Mouse (Mus musculus) limb, embryonic 11.5 days (tissue): Measurements from ENCODE around the gene Crk. TPM values are rescaled to one million over a fixed set of nuclear protein-coding genes. Genes with fewer than 3 reads are reported as not detected.
"Not testable (repeated sequence)": the region's sequence is repeated elsewhere in the genome, so short reads cannot be mapped to it uniquely, and the experiment has no call there.

ENCODE experiments used
- ATAC-seq: fragments of 200-750 bp; cut with Nextera tagmentation; 2 replicates; pipeline ENCODE4 v1.8.0; 2017; ENCODE audit warnings: low read depth; ENCODE audit not compliant: insufficient number of reproducible peaks, low FRiP score, low TSS enrichment
- DNase-seq: peaks from one replicate; pipeline ENCODE4 v3.0.0-alpha.2; 2015; ENCODE audit warnings: low spot score
- H3K27ac ChIP-seq: fragments of 300-500 bp; sonication (generic); replicated peaks from 2 replicates; pipeline ENCODE4 v1.5.1; 2014; ENCODE audit warnings: low read depth, mild to moderate bottlenecking, low read length
- H3K27me3 ChIP-seq: fragments of 300-500 bp; sonication (generic); 2 replicates; pipeline ENCODE4 v1.6.1; 2014; ENCODE audit warnings: mild to moderate bottlenecking, low read length, mixed read lengths; ENCODE audit not compliant: control insufficient read depth, insufficient read depth
- H3K36me3 ChIP-seq: fragments of 300-500 bp; sonication (generic); 2 replicates; pipeline ENCODE4 v1.6.1; 2014; ENCODE audit warnings: mild to moderate bottlenecking, low read length, moderate library complexity, mixed read lengths; ENCODE audit not compliant: control insufficient read depth, insufficient read depth
- H3K4me1 ChIP-seq: fragments of 300-500 bp; sonication (generic); 2 replicates; pipeline ENCODE4 v1.6.1; 2014; ENCODE audit warnings: low read length, mixed read lengths; ENCODE audit not compliant: control insufficient read depth, insufficient read depth
- H3K4me2 ChIP-seq: fragments of 300-500 bp; sonication (generic); 2 replicates; pipeline ENCODE4 v1.6.1; 2014; ENCODE audit warnings: low read depth, mild to moderate bottlenecking, moderate library complexity; ENCODE audit not compliant: severe bottlenecking
- H3K4me3 ChIP-seq: fragments of 300-500 bp; sonication (generic); 2 replicates; pipeline ENCODE4 v1.5.1; 2014; ENCODE audit warnings: low read depth, low read length
- H3K9ac ChIP-seq: fragments of 300-500 bp; sonication (generic); 2 replicates; pipeline ENCODE4 v1.6.1; 2014; ENCODE audit warnings: mild to moderate bottlenecking, low read length
- H3K9me3 ChIP-seq: fragments of 300-500 bp; sonication (generic); 2 replicates; pipeline ENCODE4 v1.6.1; 2016; ENCODE audit warnings: low read length; ENCODE audit not compliant: control insufficient read depth
- WGBS: fragments of 180-500 bp; shearing (Covaris S2); extraction: QIAGEN DNeasy Blood & Tissue Kit; methylation state at CpG from one replicate; pipeline ENCODE4 v1.1.7; 2014; 5-methylcytosine and 5-hydroxymethylcytosine counted together
- polyA plus RNA-seq: library from polyadenylated mRNA; unstranded; fragments of >200 nt; fragmentation: Nextera tagmentation; extraction: Ambion mirVana; gene quantifications from 2 replicates; pipeline ENCODE4 v1.2.1, GENCODE M21; 2014

Gene Crk
- polyA plus RNA-seq, 1 experiment from 2014 or later: 107 TPM

GRCm38 (mm10) chr11:75689977-75690376 lies 10.9 kb downstream of the Crk start:
- Histone ChIP-seq H3K36me3 (peaks cover 16% of the 10 kb centered on the region), H3K9me3 (no peaks in the 10 kb centered on the region), H3K9ac (no peak overlapping the region), H3K4me3 (no peak overlapping the region), H3K27ac (no peak overlapping the region), H3K4me1 (no peaks in the 10 kb centered on the region), H3K27me3 (no peaks in the 10 kb centered on the region), H3K4me2 (no peak overlapping the region)
- ATAC-seq: no peak
- no peak for DNase-seq
- 86% methylated on average over 1 of the region's 1 CpGs for whole genome bisulfite sequencing

GRCm38 (mm10) chr11:75691047-75691446 lies 12.0 kb downstream of the Crk start:
- no peak overlapping the region for H3K4me3 ChIP-seq
- H3K9me3 ChIP-seq: no peaks in the 10 kb centered on the region
- DNase-seq: no peak
- H3K27me3 ChIP-seq: no peaks in the 10 kb centered on the region
- H3K4me1 ChIP-seq: no peaks in the 10 kb centered on the region
- peaks cover 19% of the 10 kb centered on the region for H3K36me3 ChIP-seq
- ATAC-seq: no peak
- no peak overlapping the region for H3K4me2 ChIP-seq
- no peak overlapping the region for H3K27ac ChIP-seq
- H3K9ac ChIP-seq: no peak overlapping the region

GRCm38 (mm10) chr11:75693570-75693969 lies 14.5 kb downstream of the Crk start:
- H3K9ac ChIP-seq: no peak overlapping the region
- DNase-seq (no peak), ATAC-seq (no peak)
- H3K4me2 ChIP-seq: no peak overlapping the region
- H3K27ac ChIP-seq: no peak overlapping the region
- 94% methylated on average over 5 of the region's 5 CpGs for WGBS
- H3K4me3 ChIP-seq: no peak overlapping the region
- no peaks in the 10 kb centered on the region for H3K27me3 ChIP-seq
- H3K4me1 ChIP-seq: no peaks in the 10 kb centered on the region
- peaks cover 24% of the 10 kb centered on the region for H3K36me3 ChIP-seq
- no peaks in the 10 kb centered on the region for H3K9me3 ChIP-seq

- peaks cover 26% of the 10 kb centered on the region for H3K36me3 ChIP-seq
- not testable (repeated sequence) for H3K4me2 ChIP-seq, H3K27ac ChIP-seq, H3K9me3 ChIP-seq, DNase-seq, H3K27me3 ChIP-seq, H3K9ac ChIP-seq, H3K4me1 ChIP-seq, ATAC-seq, H3K4me3 ChIP-seq
- 94% methylated on average over 3 of the region's 3 CpGs for WGBS
These were observed 18.4 kb downstream of the Crk start for GRCm38 (mm10) chr11:75697464-75697863.

- H3K36me3 ChIP-seq: peaks cover 20% of the 10 kb centered on the region
- H3K27ac ChIP-seq: no peak overlapping the region
- H3K4me3 ChIP-seq: no peak overlapping the region
- no peak overlapping the region for H3K9ac ChIP-seq
- H3K27me3 ChIP-seq: no peaks in the 10 kb centered on the region
- no peak for ATAC-seq
- WGBS: 94% methylated on average over 5 of the region's 5 CpGs
- no peak overlapping the region for H3K4me2 ChIP-seq
- H3K4me1 ChIP-seq: no peaks in the 10 kb centered on the region
- H3K9me3 ChIP-seq: no peaks in the 10 kb centered on the region
- no peak for DNase-seq
These were observed 21.5 kb downstream of the Crk start for GRCm38 (mm10) chr11:75700557-75700956.

- Histone ChIP-seq H3K4me1 (no peaks in the 10 kb centered on the region), H3K27ac (no peak overlapping the region), H3K36me3 (peaks cover 17% of the 10 kb centered on the region), H3K9ac (no peak overlapping the region), H3K27me3 (no peaks in the 10 kb centered on the region), H3K9me3 (no peaks in the 10 kb centered on the region), H3K4me3 (no peak overlapping the region), H3K4me2 (no peak overlapping the region)
- ATAC-seq (no peak), DNase-seq (no peak)
- WGBS: 95% methylated on average over 6 of the region's 6 CpGs
These were observed 23.7 kb downstream of the Crk start for GRCm38 (mm10) chr11:75702761-75703160.

- WGBS: 89% methylated on average over 2 of the region's 2 CpGs
- H3K9ac ChIP-seq: no peak overlapping the region
- H3K4me3 ChIP-seq: no peak overlapping the region
- H3K27ac ChIP-seq: no peak overlapping the region
- no peaks in the 10 kb centered on the region for H3K4me1 ChIP-seq
- H3K9me3 ChIP-seq: no peaks in the 10 kb centered on the region
- ATAC-seq (no peak), DNase-seq (no peak)
- peaks cover 13% of the 10 kb centered on the region for H3K36me3 ChIP-seq
- H3K4me2 ChIP-seq: no peak overlapping the region
- H3K27me3 ChIP-seq: no peaks in the 10 kb centered on the region
These were observed 24.7 kb downstream of the Crk start for GRCm38 (mm10) chr11:75703748-75704147.

- Histone ChIP-seq H3K4me2 (no peak overlapping the region), H3K9ac (no peak overlapping the region), H3K4me3 (no peak overlapping the region), H3K27me3 (no peaks in the 10 kb centered on the region), H3K36me3 (no peaks in the 10 kb centered on the region), H3K9me3 (no peaks in the 10 kb centered on the region), H3K27ac (no peak overlapping the region), H3K4me1 (no peaks in the 10 kb centered on the region)
- 84% methylated on average over 1 of the region's 1 CpGs for WGBS
- ATAC-seq (no peak), DNase-seq (no peak)
These were observed 34.9 kb downstream of the Crk start for GRCm38 (mm10) chr11:75713949-75714348.

GRCm38 (mm10) chr11:75715556-75715955 lies 36.5 kb downstream of the Crk start:
- H3K4me3 ChIP-seq: no peak overlapping the region
- H3K9me3 ChIP-seq: no peaks in the 10 kb centered on the region
- H3K9ac ChIP-seq: no peak overlapping the region
- H3K36me3 ChIP-seq: no peaks in the 10 kb centered on the region
- no peak for ATAC-seq
- H3K4me2 ChIP-seq: no peak overlapping the region
- H3K4me1 ChIP-seq: no peaks in the 10 kb centered on the region
- H3K27me3 ChIP-seq: no peaks in the 10 kb centered on the region
- H3K27ac ChIP-seq: no peak overlapping the region
- WGBS: 28% methylated on average over 12 of the region's 12 CpGs
- no peak for DNase-seq
